Mouse (Mus musculus) C2C12 (cell line): ENCODE data around the gene Gm44511. TPM values are rescaled to one million over a fixed set of nuclear protein-coding genes. Genes with fewer than 3 reads are reported as not detected.
A peak's percentile ranks its signal among the peaks of the same experiment; 100 is the strongest.
"Not testable (repeated sequence)": the region's sequence is repeated elsewhere in the genome, so short reads cannot be mapped to it uniquely, and the experiment has no call there.

Experiments used
- H3K27me3 ChIP-seq: one replicate; pipeline ENCODE4 v1.6.1; 2011; ENCODE audit not compliant: control insufficient read depth, insufficient read depth, insufficient read length
- H3K36me3 ChIP-seq: one replicate; pipeline ENCODE4 v1.6.1; 2011; ENCODE audit not compliant: control insufficient read depth, insufficient read depth
- H3K4me3 ChIP-seq: one replicate; pipeline ENCODE4 v1.5.1; 2011; ENCODE audit warnings: mild to moderate bottlenecking, control low read depth; ENCODE audit not compliant: poor library complexity, insufficient read depth, severe bottlenecking
- H3K79me2 ChIP-seq: one replicate; pipeline ENCODE4 v1.6.1; 2011; ENCODE audit not compliant: control insufficient read depth, insufficient read depth
- H3K79me3 ChIP-seq: one replicate; pipeline ENCODE4 v1.6.1; 2011; ENCODE audit warnings: low read depth, control low read depth
- H3ac ChIP-seq: one replicate; pipeline ENCODE3; 2011; ENCODE audit warnings: low read depth; ENCODE audit not compliant: control insufficient read depth, insufficient read length
- CEBPB ChIP-seq: IDR thresholded peaks from one replicate; pipeline ENCODE4 v1.6.1; 2011; ENCODE audit warnings: low read depth, mild to moderate bottlenecking, control low read depth, moderate library complexity
- CTCF ChIP-seq: IDR thresholded peaks from one replicate; pipeline ENCODE4 v1.5.1; 2011; ENCODE audit not compliant: control insufficient read depth, insufficient read depth, insufficient read length
- FOSL1 ChIP-seq: IDR thresholded peaks from one replicate; pipeline ENCODE4 v1.8.0; 2011; ENCODE audit warnings: mild to moderate bottlenecking, low read length; ENCODE audit not compliant: poor library complexity, insufficient read depth, severe bottlenecking
- MAX ChIP-seq: IDR thresholded peaks from one replicate; pipeline ENCODE4 v1.6.1; 2011; ENCODE audit warnings: mild to moderate bottlenecking, control low read depth
- MYOD1 ChIP-seq: IDR thresholded peaks from one replicate; pipeline ENCODE4 v1.6.1; 2011; ENCODE audit warnings: low read depth; ENCODE audit not compliant: control insufficient read depth, insufficient read length
- MYOG ChIP-seq: IDR thresholded peaks from one replicate; pipeline ENCODE4 v1.6.1; 2011; ENCODE audit not compliant: control insufficient read depth, insufficient read length; ENCODE audit errors: extremely low read depth
- USF1 ChIP-seq: IDR thresholded peaks from one replicate; pipeline ENCODE4 v1.6.1; 2011; ENCODE audit warnings: low read depth, mild to moderate bottlenecking, control low read depth, moderate library complexity
- polyA plus RNA-seq: library from polyadenylated mRNA; unstranded; fragments of >200 nt; fragmentation: generic; extraction: Trizol; gene quantifications from one replicate; pipeline ENCODE4 v1.2.1, GENCODE M21; 2012; ENCODE audit warnings: missing spikeins

Gm44511 gene
- polyA plus RNA-seq, 1 experiment: not detected

- not testable (repeated sequence) for H3K27me3 ChIP-seq, H3K79me2 ChIP-seq, H3K36me3 ChIP-seq
Measured at GRCm38 (mm10) chr6:128799144-128799895, 26.8 kb downstream of the Gm44511 start.

GRCm38 (mm10) chr6:128798772-128799143, 27.4 kb downstream of the Gm44511 start:
- not testable (repeated sequence) for H3K79me2 ChIP-seq, H3ac ChIP-seq, H3K36me3 ChIP-seq, H3K27me3 ChIP-seq, H3K79me3 ChIP-seq
- peak overlapping the region; percentile 43 for H3K4me3 ChIP-seq

More at GRCm38 (mm10) chr6:128799144-128799895, 26.8 kb downstream of the Gm44511 start:
- H3K79me3 ChIP-seq: not testable (repeated sequence)
- peak overlapping the region; percentile 91 for H3ac ChIP-seq
- H3K4me3 ChIP-seq: peak overlapping the region; percentile 43
- TF ChIP-seq CTCF: peak; percentile 6

GRCm38 (mm10) chr6:128797936-128798771, 28.0 kb downstream of the Gm44511 start:
- no peaks in the 10 kb centered on the region for H3K27me3 ChIP-seq

GRCm38 (mm10) chr6:128797185-128797905, 28.8 kb downstream of the Gm44511 start:
- TF ChIP-seq CTCF (no peak), MAX (no peak), FOSL1 (no peak), MYOD1 (no peak), USF1 (no peak), CEBPB (no peak), MYOG (no peak)
- Histone ChIP-seq H3K79me2 (no peaks in the 10 kb centered on the region), H3ac (no peak overlapping the region), H3K79me3 (no peaks in the 10 kb centered on the region), H3K4me3 (no peak overlapping the region), H3K27me3 (no peaks in the 10 kb centered on the region), H3K36me3 (no peaks in the 10 kb centered on the region)

More at GRCm38 (mm10) chr6:128797936-128798771, 28.0 kb downstream of the Gm44511 start:
- Histone ChIP-seq H3K79me3 (no peaks in the 10 kb centered on the region), H3K36me3 (no peaks in the 10 kb centered on the region), H3K4me3 (no peak overlapping the region), H3K79me2 (no peaks in the 10 kb centered on the region), H3ac (no peak overlapping the region)
- TF ChIP-seq MYOD1 (no peak), CEBPB (no peak), USF1 (no peak), CTCF (no peak), MYOG (no peak), FOSL1 (no peak), MAX (no peak)

GRCm38 (mm10) chr6:128796321-128796955, 29.7 kb downstream of the Gm44511 start:
- Histone ChIP-seq H3ac (no peak overlapping the region), H3K27me3 (no peaks in the 10 kb centered on the region), H3K79me2 (no peaks in the 10 kb centered on the region), H3K79me3 (no peaks in the 10 kb centered on the region), H3K4me3 (no peak overlapping the region), H3K36me3 (no peaks in the 10 kb centered on the region)
- TF ChIP-seq CTCF (no peak), MYOG (no peak), MAX (no peak), MYOD1 (no peak), FOSL1 (no peak), CEBPB (no peak)
